Mouse (Mus musculus) heart, embryonic 14.5 days (tissue): ENCODE results near the gene Cnep1r1. TPM values are rescaled to one million over a fixed set of nuclear protein-coding genes. Genes with fewer than 3 reads are reported as not detected.

Experiments
- ATAC-seq: fragments of 200-750 bp; cut with Nextera tagmentation; 2 replicates; pipeline ENCODE4 v1.8.0; 2017; ENCODE audit warnings: low read depth, moderate TSS enrichment; ENCODE audit not compliant: insufficient number of reproducible peaks, insufficient read depth, low FRiP score
- H3K27ac ChIP-seq, 2 experiments: fragments of 200-500 bp in 1 of 2; fragments of 300-500 bp in 1 of 2; sonication (generic) in 1 of 2; replicated peaks in 1 of 2; 2 replicates each; pipeline ENCODE4 v1.5.1; 2012 to 2014; ENCODE audit warnings: low read depth in 2 of 2, low read length in 2 of 2, control low read depth in 1 of 2, mild to moderate bottlenecking in 1 of 2, mixed read lengths in 1 of 2; ENCODE audit not compliant: control insufficient read depth in 1 of 2, insufficient read depth in 1 of 2
- H3K27me3 ChIP-seq: fragments of 300-500 bp; sonication (generic); 2 replicates; pipeline ENCODE4 v1.6.1; 2014; ENCODE audit warnings: mild to moderate bottlenecking, low read length, control low read depth; ENCODE audit not compliant: control insufficient read depth, insufficient read depth
- H3K36me3 ChIP-seq: fragments of 300-500 bp; sonication (generic); 2 replicates; pipeline ENCODE4 v1.6.1; 2014; ENCODE audit warnings: mild to moderate bottlenecking, control low read depth, low read length, mixed read lengths; ENCODE audit not compliant: control insufficient read depth, insufficient read depth
- H3K4me1 ChIP-seq, 2 experiments: fragments of 200-500 bp in 1 of 2; fragments of 300-500 bp in 1 of 2; sonication (generic) in 1 of 2; 2 replicates each; pipeline ENCODE4 v1.6.1; 2012 to 2014; ENCODE audit warnings: low read length in 2 of 2, control low read depth in 1 of 2, mixed read lengths in 1 of 2; ENCODE audit not compliant: control insufficient read depth in 2 of 2, insufficient read depth in 2 of 2
- H3K4me2 ChIP-seq: fragments of 300-500 bp; sonication (generic); 2 replicates; pipeline ENCODE4 v1.6.1; 2014; ENCODE audit warnings: mild to moderate bottlenecking, low read length
- H3K4me3 ChIP-seq, 2 experiments: fragments of 200-500 bp in 1 of 2; fragments of 300-500 bp in 1 of 2; sonication (generic) in 1 of 2; 2 replicates each; pipeline ENCODE4 v1.5.1; 2012 to 2014; ENCODE audit warnings: low read length in 2 of 2, mild to moderate bottlenecking in 2 of 2, control low read depth in 1 of 2, low read depth in 1 of 2, moderate library complexity in 1 of 2; ENCODE audit not compliant: control insufficient read depth in 1 of 2, insufficient read depth in 1 of 2
- H3K9ac ChIP-seq: fragments of 300-500 bp; sonication (generic); 2 replicates; pipeline ENCODE4 v1.6.1; 2014; ENCODE audit warnings: mild to moderate bottlenecking, low read length
- H3K9me3 ChIP-seq: fragments of 300-500 bp; sonication (generic); 2 replicates; pipeline ENCODE4 v1.6.1; 2016; ENCODE audit warnings: low read length, control low read depth; ENCODE audit not compliant: control insufficient read depth
- WGBS: fragments of 180-500 bp; shearing (Covaris S2); extraction: QIAGEN DNeasy Blood & Tissue Kit; methylation state at CpG from one replicate; pipeline ENCODE4 v1.1.7; 2014; 5-methylcytosine and 5-hydroxymethylcytosine counted together
- polyA plus RNA-seq: library from polyadenylated mRNA; unstranded; fragments of >200 nt; fragmentation: Nextera tagmentation; extraction: Ambion mirVana; gene quantifications from 2 replicates; pipeline ENCODE4 v1.2.1, GENCODE M21; 2014

The Cnep1r1 gene
- polyA plus RNA-seq, 1 experiment from 2014 or later: 26.8 TPM

GRCm38 (mm10) chr8:88144041-88144440 is 25.5 kb downstream of the Cnep1r1 start:
- 80% methylated on average over 5 of the region's 5 CpGs for WGBS
- Histone ChIP-seq H3K4me3 (no peak overlapping the region), H3K4me1 (peaks cover 0 to 5% of the 10 kb centered on the region in 2 experiments; a peak in 2 of 4 replicates), H3K36me3 (peaks cover 89% of the 10 kb centered on the region), H3K9ac (no peak overlapping the region), H3K27me3 (no peaks in the 10 kb centered on the region), H3K27ac (no peak overlapping the region), H3K9me3 (no peaks in the 10 kb centered on the region), H3K4me2 (no peak overlapping the region)
- ATAC-seq: no peak

GRCm38 (mm10) chr8:88150910-88151371 is 32.4 kb downstream of the Cnep1r1 start:
- no peak overlapping the region for H3K4me3 ChIP-seq
- WGBS: 91% methylated on average over 6 of the region's 6 CpGs
- no peaks in the 10 kb centered on the region for H3K4me1 ChIP-seq
- peaks cover 91% of the 10 kb centered on the region for H3K36me3 ChIP-seq
- H3K27ac ChIP-seq: no peak overlapping the region
- ATAC-seq: no peak
- H3K9ac ChIP-seq: no peak overlapping the region
- no peaks in the 10 kb centered on the region for H3K27me3 ChIP-seq
- no peaks in the 10 kb centered on the region for H3K9me3 ChIP-seq
- H3K4me2 ChIP-seq: no peak overlapping the region

DNA sequence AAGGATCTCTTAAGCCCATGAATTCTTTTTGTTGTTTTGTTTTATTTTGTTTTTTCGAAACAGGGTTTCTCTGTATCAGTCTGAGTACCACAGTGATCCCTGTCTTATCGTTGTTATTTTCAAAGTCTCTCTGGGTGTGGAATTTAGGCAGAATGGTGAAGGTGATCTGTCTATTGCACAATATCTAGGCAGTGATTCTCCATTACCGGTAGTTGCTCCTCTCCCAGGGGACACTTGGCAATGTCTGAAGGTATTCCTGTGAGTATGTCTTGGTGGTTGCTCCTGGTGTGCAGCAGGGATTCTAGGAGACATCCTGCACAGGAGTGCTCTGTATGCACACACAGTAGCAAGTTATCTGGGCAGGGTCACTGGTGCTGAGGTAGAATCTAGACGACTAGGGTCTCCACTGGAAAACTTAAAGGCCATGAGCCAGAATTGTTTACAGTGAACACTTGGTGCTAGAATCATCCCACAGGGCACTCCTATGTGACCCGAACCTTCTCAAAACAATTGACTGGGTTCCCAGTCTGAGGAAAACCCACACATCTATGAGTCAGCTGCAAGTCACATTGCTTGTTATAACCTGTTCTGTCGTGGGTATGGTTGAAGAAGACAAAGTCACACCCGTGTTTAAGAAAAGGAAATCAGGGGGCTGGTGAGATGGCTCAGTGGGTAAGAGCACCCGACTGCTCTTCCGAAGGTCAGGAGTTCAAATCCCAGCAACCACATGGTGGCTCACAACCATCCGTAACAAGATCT is 41.8 kb downstream of the Cnep1r1 start:
- Histone ChIP-seq H3K36me3 (peaks cover 94% of the 10 kb centered on the region), H3K4me3 (no peak overlapping the region), H3K4me2 (no peak overlapping the region), H3K27ac (no peak overlapping the region), H3K27me3 (no peaks in the 10 kb centered on the region), H3K9ac (no peak overlapping the region), H3K9me3 (no peaks in the 10 kb centered on the region), H3K4me1 (no peaks in the 10 kb centered on the region)
- no peak for ATAC-seq
- WGBS: 89% methylated on average over 9 of the region's 10 CpGs

DNA sequence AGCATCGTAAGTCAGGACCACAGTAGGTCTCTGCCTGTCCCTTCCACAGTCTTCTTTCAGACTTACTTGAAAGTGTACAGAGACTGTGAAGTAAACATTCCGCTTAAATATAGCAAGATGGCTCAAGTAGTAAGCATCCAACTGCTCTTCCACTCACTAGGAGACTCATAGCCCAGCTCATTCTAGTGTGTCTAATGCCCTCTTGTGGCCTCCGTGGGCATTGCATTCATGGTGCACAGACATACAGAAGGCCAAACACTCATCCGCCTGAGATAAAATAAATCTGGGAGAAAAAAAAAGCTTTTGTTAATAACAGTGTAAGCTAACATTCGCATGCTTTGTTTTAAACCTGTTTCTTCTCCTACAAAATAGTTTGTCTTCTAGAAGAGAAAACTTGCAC is 42.9 kb downstream of the Cnep1r1 start:
- H3K4me2 ChIP-seq: no peak overlapping the region
- peaks cover 93% of the 10 kb centered on the region for H3K36me3 ChIP-seq
- ATAC-seq: no peak
- WGBS: 77% methylated on average over 5 of the region's 5 CpGs
- no peak overlapping the region for H3K27ac ChIP-seq
- H3K9me3 ChIP-seq: no peaks in the 10 kb centered on the region
- no peak overlapping the region for H3K4me3 ChIP-seq
- H3K9ac ChIP-seq: no peak overlapping the region
- H3K27me3 ChIP-seq: no peaks in the 10 kb centered on the region
- H3K4me1 ChIP-seq: no peaks in the 10 kb centered on the region

DNA sequence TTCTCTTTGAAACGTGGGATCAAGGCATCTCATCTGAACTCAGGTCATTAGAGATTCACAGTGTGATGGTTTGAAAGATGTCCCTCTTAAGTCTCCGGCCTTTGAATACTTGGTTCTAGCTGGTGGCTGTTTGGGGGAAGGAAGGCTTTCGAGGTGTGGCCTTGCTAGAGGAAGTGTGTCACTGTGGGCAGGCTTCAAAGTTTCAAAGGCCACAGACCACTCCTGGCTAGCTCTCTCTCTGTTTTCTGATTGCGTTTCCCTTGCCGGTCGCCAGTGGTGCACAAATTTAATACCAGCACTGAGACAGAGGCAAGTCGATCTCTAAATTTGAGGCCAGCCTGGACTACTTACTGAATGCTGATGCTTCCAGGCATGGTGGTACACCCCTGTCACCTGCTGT is 56.7 kb downstream of the Cnep1r1 start:
- Histone ChIP-seq H3K27ac (no peak overlapping the region), H3K4me3 (no peak overlapping the region), H3K9ac (no peak overlapping the region), H3K4me1 (no peaks in the 10 kb centered on the region), H3K9me3 (no peaks in the 10 kb centered on the region), H3K36me3 (peaks cover 27% of the 10 kb centered on the region), H3K4me2 (no peak overlapping the region), H3K27me3 (no peaks in the 10 kb centered on the region)
- no peak for ATAC-seq
- WGBS: 84% methylated on average over 7 of the region's 7 CpGs

GRCm38 (mm10) chr8:88177291-88177690 is 58.7 kb downstream of the Cnep1r1 start:
- ATAC-seq: no peak
- H3K27ac ChIP-seq: no peak overlapping the region
- no peaks in the 10 kb centered on the region for H3K9me3 ChIP-seq
- no peak overlapping the region for H3K4me3 ChIP-seq
- H3K4me1 ChIP-seq: no peaks in the 10 kb centered on the region
- H3K27me3 ChIP-seq: no peaks in the 10 kb centered on the region
- H3K9ac ChIP-seq: no peak overlapping the region
- no peak overlapping the region for H3K4me2 ChIP-seq
- WGBS: 89% methylated on average over 8 of the region's 8 CpGs
- peaks cover 10% of the 10 kb centered on the region for H3K36me3 ChIP-seq

DNA sequence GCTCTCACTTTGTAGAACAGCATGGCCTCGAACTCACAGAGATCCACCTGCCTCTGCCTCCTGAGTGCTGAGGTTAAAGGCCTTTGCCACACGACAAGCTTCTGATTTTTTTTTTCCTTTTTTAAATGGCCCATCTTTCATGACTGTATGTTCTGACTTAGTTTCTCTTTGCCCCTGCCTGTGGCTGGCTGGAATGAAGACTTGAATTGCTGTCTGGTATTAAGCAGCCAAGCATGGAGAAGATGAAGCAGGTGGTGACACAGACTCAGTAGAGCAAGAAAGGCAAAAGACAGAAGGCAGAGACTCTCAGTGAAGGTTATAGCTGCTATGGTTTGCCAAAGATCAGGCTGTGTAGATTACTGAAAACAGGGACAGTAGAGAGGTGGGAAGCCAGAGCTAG is 64.6 kb downstream of the Cnep1r1 start:
- H3K4me3 ChIP-seq: no peak overlapping the region
- H3K4me2 ChIP-seq: no peak overlapping the region
- no peak for ATAC-seq
- WGBS: 88% methylated on average over 2 of the region's 2 CpGs
- H3K4me1 ChIP-seq: no peaks in the 10 kb centered on the region
- no peaks in the 10 kb centered on the region for H3K36me3 ChIP-seq
- no peak overlapping the region for H3K9ac ChIP-seq
- no peak overlapping the region for H3K27ac ChIP-seq
- no peaks in the 10 kb centered on the region for H3K27me3 ChIP-seq
- no peaks in the 10 kb centered on the region for H3K9me3 ChIP-seq
